Mouse (Mus musculus) adrenal gland, adult 8-10 months (tissue): ENCODE results near the gene Spin4. TPM values are rescaled to one million over a fixed set of nuclear protein-coding genes. Genes with fewer than 3 reads are reported as not detected.
A peak's percentile ranks its signal among the peaks of the same experiment; 100 is the strongest.

Experiments used
- DNase-seq: peaks from one replicate; pipeline ENCODE4 v3.0.0; 2022
- total RNA-seq, 4 experiments: library from RNA; stranded (reverse); gene quantifications; 2 replicates each; pipeline ENCODE4 v1.2.4; 2022

The Spin4 gene
- total RNA-seq: 1 to 10 TPM; 1.1 to 1.8 (median 1.6) TPM

DNA sequence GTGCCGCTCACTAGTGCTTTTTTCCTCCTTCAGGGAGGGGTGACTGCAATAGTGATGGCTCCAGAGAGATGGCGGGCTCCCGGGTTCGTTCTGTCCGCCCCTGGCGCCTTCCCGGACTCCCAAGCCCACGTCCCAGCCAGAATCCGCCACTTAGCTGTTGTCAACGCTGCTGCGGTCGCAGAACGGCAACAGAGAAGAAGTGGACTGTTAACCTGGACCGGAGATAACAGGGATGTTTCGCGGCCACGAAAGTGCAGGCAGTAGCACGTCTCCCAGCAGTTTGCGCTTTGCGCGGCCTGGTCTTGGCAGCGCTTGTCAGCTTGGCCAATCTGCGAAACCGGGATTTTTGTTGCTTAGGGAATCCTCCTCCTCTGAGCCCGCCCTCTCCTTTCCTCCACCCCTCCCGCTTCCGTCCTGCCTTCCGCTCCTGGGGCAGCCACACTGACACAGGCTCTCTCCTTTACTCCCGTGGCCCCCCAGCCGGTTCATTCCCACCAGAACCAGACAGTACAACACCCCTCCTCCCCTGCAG, at the start of gene Spin4:
Gene Spin4, minus strand, starts transcription at position 322 of the 532 bp plus-strand sequence.
- peak; percentile 76 for DNase-seq

DNA sequence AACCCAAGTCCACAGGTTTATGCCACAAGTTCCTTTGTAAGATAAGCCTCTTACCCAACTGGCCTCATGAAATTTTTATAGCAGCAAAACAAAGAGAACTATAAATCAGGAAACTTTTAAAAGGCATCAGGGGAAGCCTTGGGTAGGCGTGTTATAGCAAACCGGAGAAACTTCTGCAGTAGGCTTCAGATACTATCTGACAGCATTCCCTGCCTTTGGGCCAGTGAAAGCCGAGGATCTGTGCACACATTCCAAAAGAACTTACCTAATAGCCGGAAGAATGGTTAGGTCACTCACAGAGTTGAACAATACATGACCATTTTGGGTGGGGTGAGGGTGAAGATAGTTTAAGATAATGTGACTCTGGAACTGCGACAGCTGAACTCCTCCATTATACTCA, 1.4 kb upstream of the Spin4 start:
- no peak for DNase-seq

DNA sequence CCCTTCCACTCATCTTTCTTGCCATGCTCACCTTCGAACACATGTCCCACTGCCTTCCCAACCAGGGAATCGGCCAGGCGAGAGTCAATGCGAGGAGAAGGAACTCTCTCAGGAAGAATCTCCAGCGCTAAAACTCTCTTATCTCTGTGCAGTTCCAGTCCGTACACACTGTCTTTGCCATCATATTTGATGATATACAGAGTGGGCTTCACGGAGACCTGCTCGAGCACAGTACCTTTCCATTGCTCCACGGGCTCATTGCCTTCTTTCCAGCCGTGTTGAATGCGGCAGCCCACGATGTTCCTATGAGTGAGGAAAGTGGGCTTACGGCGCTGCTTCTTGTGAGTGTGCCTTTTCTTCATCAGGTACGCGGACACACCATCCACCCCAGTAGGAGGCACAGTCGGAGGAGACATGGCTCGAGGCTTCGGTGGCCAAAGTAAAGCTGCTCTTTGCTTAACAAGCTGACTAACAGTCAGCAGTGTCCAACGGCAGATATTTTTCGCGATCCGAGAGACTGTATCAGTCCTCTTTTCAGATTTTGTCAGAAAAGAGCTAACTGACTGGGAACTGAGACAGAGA, 612 bp downstream of the Spin4 start:
- DNase-seq: no peak

DNA sequence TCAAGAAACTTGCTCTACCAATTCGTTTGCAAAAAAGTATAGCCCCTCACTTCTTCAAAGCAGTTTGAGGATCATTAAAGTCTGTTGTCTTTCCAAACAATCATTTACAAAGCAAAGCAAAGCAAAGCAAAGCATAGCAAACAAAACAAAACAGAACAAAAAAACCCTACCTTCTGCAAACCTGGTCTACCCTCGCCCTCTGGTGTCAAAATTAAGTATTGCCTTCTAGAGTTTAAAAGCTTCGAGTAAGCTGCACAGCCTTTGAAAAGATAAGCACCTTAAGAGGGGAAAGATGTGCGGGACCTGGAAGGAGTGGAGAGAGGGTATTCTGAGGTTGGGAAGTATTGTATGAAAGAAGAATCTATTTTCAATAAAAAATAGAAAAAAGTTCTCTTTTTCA, 14.4 kb downstream of the Spin4 start:
- no peak for DNase-seq

DNA sequence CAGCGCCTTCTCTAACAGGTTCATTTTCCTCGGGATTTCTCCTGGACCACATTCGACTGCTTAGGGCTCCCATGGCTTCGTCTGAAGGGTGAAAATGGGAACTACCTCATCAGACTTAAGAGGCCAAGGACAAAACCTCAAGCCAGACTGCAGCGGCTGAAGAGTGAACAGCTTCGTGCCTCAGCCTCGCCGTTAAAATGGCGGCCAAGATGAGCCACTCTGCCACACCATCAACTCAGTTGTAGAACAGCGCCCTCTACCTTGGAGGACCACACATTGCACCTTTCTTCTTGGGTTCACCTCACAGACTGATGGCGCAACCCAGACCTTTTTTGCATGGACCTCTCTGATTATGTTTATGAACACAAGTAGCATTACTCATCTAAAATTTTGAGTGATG, 27.6 kb downstream of the Spin4 start:
- no peak for DNase-seq

DNA sequence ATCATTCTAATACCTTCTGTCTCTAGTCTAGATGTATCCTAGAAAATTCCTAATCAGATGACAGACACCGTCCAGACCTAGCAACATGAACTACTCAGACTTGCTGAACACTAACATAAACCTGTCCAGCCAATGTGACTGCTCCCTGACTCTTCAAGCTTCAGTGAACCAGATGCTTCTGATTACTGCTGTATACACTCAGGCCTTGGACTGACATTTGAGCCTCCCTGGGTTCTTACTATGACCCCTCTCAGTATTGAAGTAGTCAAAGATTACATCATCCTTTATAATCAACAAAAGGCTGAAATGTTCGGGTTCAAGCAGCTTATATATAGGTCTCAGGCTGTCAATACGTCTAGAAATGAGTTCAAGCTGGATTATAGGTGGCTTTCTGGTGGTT, 32.4 kb downstream of the Spin4 start:
- DNase-seq: no peak

DNA sequence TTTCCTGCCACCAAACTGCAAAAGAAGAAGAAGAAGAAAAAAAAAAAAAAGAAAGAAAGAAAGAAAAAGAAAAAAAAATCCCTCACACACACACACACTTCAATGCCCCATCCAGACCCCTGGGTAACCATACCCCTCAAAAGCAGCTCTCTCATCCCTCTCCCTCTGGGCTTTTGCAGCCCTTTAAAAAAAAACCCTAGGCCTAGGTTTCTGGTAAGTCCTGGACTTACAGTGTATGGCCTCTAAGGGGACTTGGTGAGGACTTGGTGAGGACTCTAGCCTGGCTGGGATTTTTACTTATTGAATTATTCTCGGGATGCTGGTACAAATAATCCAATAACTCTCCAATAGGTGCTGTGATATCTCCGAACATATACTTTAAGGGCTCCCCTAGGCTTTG, 35.6 kb downstream of the Spin4 start:
- no peak for DNase-seq

DNA sequence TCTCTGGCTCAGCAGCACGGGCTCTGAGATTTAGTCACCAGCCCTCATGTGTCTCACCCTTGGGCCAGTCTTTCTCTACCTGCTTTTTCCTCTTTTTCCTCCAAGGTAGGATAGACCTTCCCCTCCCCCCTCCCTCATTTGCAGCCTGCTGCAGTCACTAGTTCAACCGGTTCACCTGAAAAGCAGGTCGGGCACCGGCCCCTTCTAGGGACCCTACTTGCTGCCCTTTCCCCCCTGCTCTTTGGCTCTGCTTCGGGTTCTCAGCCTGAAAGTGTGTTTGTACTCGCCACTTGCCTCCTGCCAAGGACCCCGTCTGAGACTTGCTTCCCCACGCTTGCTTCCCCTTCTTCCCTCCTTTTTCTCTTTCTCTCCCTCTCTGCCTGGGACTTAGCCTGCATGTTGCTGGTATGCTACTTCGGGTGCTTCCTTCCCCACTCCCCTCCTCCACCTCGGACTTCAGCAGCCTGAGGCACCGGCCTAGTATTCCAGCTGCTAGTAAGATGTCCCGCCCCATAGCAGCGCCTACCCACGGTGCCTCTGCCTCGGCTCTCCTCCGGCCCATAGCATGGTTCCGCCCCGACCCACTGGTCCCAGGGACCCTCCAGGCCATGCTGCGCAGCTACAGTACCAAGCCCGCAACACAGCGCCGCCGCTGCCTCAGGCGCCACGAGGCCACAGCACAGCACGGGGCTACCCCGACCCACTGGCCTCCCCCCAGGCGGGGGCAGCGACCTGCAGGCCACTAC, 36.2 kb downstream of the Spin4 start:
- no peak for DNase-seq

Other genes starting within 250 kb of the Spin4 start
- gene Arhgef9, start 170.2 kb upstream of the Spin4 start, total RNA-seq: 10 to 100 TPM; 12.3 to 22.5 (median 16.1) TPM